Mouse (Mus musculus): ENCODE results near the gene Mlana. TPM values are rescaled to one million over a fixed set of nuclear protein-coding genes. Genes with fewer than 3 reads are reported as not detected.

The Mlana gene
- total and polyA plus RNA-seq, 2 experiments from 2014 or later = not detected

DNA sequence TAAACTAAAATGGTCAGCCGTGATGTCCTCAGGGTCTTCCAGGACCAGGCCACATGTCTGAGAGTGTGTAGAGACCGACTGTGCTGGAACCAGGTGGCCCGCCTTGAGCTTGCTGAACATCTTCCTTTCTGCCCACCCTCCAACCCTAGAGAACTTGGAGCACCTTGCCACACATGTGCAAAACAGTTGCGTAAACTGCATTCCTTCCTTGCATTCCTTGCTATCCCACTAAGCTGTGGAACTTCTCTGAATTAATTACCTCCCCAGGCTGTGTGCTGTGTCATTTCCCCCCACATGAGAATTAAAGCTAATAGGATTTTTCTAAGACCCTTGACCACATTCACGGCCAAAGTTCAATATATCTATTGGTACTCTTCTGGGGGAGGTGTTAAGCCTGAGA, 41.0 kb upstream of the Mlana start:
- DNase-seq (ENCODE audit: low spot score) = no peak
- H3K9me3 ChIP-seq (ENCODE audit: low read length) = no peaks in the 10 kb centered on the region
- H3K4me1 ChIP-seq (ENCODE audit: insufficient read depth, low read length) = no peaks in the 10 kb centered on the region
- H3K36me3 ChIP-seq (ENCODE audit: insufficient read depth, low read length) = no peaks in the 10 kb centered on the region
- 76% methylated on average over 5 of the region's 5 CpGs for WGBS
- no peak overlapping the region for H3K9ac ChIP-seq (replicated peaks; ENCODE audit: low read length, poor library complexity, severe bottlenecking)
- H3K4me3 ChIP-seq (ENCODE audit: low read depth, low read length) = no peak overlapping the region
- H3K27ac ChIP-seq (ENCODE audit: low read depth, low read length) = no peak overlapping the region
- no peaks in the 10 kb centered on the region for H3K27me3 ChIP-seq (ENCODE audit: insufficient read depth, low read length)
- H3K4me2 ChIP-seq (ENCODE audit: low read depth, low read length, poor library complexity, severe bottlenecking) = no peak overlapping the region
- TF ChIP-seq CTCF (IDR thresholded peaks at IDR 0.05) = no peak
- ATAC-seq (ENCODE audit: low FRiP score) = no peak

DNA sequence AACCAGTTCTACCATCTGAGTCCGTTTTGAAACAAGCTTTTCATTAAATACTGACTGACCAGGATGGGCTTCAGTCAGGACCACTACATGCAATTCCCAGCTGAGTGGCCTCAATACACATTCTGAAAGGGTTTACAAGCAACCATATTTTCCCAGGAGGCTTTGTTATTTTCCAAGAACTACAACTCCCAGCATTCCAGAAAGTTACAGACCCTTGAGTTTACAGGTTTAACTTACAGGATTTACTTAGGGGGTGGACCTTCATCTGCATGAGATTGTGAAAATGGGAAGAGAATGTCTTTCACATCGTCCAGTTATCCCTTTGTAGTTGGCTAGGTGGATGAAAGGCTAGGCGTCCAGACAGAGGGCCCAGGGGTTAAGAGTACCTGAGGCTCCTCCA, 40.6 kb upstream of the Mlana start:
- Histone ChIP-seq H3K9ac (replicated peaks; ENCODE audit: low read length, poor library complexity, severe bottlenecking) (no peak overlapping the region), H3K36me3 (ENCODE audit: insufficient read depth, low read length) (no peaks in the 10 kb centered on the region), H3K9me3 (ENCODE audit: low read length) (no peaks in the 10 kb centered on the region), H3K27me3 (ENCODE audit: insufficient read depth, low read length) (no peaks in the 10 kb centered on the region), H3K4me2 (ENCODE audit: low read depth, low read length, poor library complexity, severe bottlenecking) (no peak overlapping the region), H3K27ac (ENCODE audit: low read depth, low read length) (no peak overlapping the region), H3K4me3 (ENCODE audit: low read depth, low read length) (no peak overlapping the region), H3K4me1 (ENCODE audit: insufficient read depth, low read length) (no peaks in the 10 kb centered on the region)
- 54% methylated on average over 3 of the region's 3 CpGs for WGBS
- no peak for DNase-seq (ENCODE audit: low spot score)
- TF ChIP-seq CTCF (IDR thresholded peaks at IDR 0.05) = no peak
- ATAC-seq (ENCODE audit: low FRiP score) = no peak

DNA sequence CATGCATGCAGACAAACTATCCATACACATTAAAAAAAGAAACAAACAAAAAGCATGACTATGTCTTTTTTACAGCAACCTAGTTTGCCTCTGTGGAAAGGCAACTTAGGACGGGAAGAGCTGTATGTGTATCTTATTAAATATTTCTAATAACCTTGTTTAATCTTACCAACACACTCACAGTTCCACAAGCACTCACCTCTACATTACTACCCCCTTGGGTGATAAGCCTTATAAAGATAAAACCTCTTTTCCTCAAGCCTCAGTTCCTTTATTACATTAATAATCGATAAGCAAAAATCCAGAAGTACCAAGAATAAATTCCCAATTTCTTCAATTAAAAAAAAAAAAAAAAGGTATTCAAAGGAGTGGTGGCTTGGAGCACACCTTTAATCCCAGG, 40.1 kb upstream of the Mlana start:
- 92% methylated on average over 2 of the region's 2 CpGs for WGBS
- H3K27ac ChIP-seq (ENCODE audit: low read depth, low read length) = no peak overlapping the region
- H3K9me3 ChIP-seq (ENCODE audit: low read length) = no peaks in the 10 kb centered on the region
- H3K36me3 ChIP-seq (ENCODE audit: insufficient read depth, low read length) = no peaks in the 10 kb centered on the region
- TF ChIP-seq CTCF (IDR thresholded peaks at IDR 0.05) = no peak
- DNase-seq (ENCODE audit: low spot score) = no peak
- ATAC-seq (ENCODE audit: low FRiP score) = no peak
- no peaks in the 10 kb centered on the region for H3K27me3 ChIP-seq (ENCODE audit: insufficient read depth, low read length)
- no peak overlapping the region for H3K4me2 ChIP-seq (ENCODE audit: low read depth, low read length, poor library complexity, severe bottlenecking)
- H3K9ac ChIP-seq (replicated peaks; ENCODE audit: low read length, poor library complexity, severe bottlenecking) = no peak overlapping the region
- H3K4me1 ChIP-seq (ENCODE audit: insufficient read depth, low read length) = no peaks in the 10 kb centered on the region
- H3K4me3 ChIP-seq (ENCODE audit: low read depth, low read length) = no peak overlapping the region

DNA sequence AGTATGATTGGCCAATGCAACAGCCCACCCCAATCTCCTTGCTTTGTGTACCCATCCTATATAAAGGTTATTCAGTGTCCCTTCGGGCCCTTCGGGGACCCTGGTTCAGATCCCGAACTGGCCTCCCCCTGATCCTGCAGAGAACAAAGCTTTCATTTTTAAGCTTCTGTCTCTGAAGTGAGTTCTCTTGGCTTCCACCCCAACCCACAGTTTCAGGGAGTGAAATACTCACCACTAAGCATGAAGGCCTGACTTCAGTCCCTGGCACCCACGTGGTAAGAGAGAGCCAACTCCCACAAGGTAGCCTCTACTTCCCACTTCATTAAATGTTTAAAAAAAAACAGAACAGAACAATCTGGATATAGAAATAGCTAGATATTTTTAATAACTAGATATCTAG, 38.8 kb upstream of the Mlana start:
- Histone ChIP-seq H3K27me3 (ENCODE audit: insufficient read depth, low read length) (no peaks in the 10 kb centered on the region), H3K36me3 (ENCODE audit: insufficient read depth, low read length) (no peaks in the 10 kb centered on the region), H3K9me3 (ENCODE audit: low read length) (no peaks in the 10 kb centered on the region), H3K4me2 (ENCODE audit: low read depth, low read length, poor library complexity, severe bottlenecking) (no peak overlapping the region), H3K9ac (replicated peaks; ENCODE audit: low read length, poor library complexity, severe bottlenecking) (no peak overlapping the region), H3K4me1 (ENCODE audit: insufficient read depth, low read length) (no peaks in the 10 kb centered on the region), H3K27ac (ENCODE audit: low read depth, low read length) (no peak overlapping the region), H3K4me3 (ENCODE audit: low read depth, low read length) (no peak overlapping the region)
- DNase-seq (ENCODE audit: low spot score) (no peak), ATAC-seq (ENCODE audit: low FRiP score) (no peak)
- 90% methylated on average over 4 of the region's 4 CpGs for WGBS
- no peak for TF ChIP-seq CTCF (IDR thresholded peaks at IDR 0.05)

DNA sequence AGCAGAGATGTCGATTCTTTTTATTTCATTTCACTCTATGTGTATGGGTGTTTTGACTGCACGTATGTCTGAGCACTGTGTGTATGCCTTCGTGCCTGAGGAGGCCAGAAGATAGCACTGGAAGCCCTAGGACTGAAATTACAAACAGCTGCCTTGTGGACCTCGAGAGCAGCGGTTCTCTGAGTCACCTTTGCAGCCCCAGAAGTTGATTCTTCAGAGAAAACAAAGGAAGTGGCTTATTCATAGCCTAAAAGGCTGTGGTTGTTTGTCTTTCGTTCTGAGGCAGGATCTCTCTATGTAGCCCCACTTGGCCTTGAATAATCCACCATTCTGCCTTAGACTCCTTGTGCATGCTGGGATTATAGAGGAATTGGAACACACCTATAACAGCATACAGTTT, 37.9 kb upstream of the Mlana start:
- Histone ChIP-seq H3K27me3 (ENCODE audit: insufficient read depth, low read length) (no peaks in the 10 kb centered on the region), H3K36me3 (ENCODE audit: insufficient read depth, low read length) (no peaks in the 10 kb centered on the region), H3K4me2 (ENCODE audit: low read depth, low read length, poor library complexity, severe bottlenecking) (no peak overlapping the region), H3K9ac (replicated peaks; ENCODE audit: low read length, poor library complexity, severe bottlenecking) (no peak overlapping the region), H3K4me1 (ENCODE audit: insufficient read depth, low read length) (no peaks in the 10 kb centered on the region), H3K9me3 (ENCODE audit: low read length) (no peaks in the 10 kb centered on the region), H3K4me3 (ENCODE audit: low read depth, low read length) (no peak overlapping the region), H3K27ac (ENCODE audit: low read depth, low read length) (no peak overlapping the region)
- TF ChIP-seq CTCF (IDR thresholded peaks at IDR 0.05) = no peak
- ATAC-seq (ENCODE audit: low FRiP score) = no peak
- no peak for DNase-seq (ENCODE audit: low spot score)
- WGBS = 74% methylated on average over 6 of the region's 6 CpGs

DNA sequence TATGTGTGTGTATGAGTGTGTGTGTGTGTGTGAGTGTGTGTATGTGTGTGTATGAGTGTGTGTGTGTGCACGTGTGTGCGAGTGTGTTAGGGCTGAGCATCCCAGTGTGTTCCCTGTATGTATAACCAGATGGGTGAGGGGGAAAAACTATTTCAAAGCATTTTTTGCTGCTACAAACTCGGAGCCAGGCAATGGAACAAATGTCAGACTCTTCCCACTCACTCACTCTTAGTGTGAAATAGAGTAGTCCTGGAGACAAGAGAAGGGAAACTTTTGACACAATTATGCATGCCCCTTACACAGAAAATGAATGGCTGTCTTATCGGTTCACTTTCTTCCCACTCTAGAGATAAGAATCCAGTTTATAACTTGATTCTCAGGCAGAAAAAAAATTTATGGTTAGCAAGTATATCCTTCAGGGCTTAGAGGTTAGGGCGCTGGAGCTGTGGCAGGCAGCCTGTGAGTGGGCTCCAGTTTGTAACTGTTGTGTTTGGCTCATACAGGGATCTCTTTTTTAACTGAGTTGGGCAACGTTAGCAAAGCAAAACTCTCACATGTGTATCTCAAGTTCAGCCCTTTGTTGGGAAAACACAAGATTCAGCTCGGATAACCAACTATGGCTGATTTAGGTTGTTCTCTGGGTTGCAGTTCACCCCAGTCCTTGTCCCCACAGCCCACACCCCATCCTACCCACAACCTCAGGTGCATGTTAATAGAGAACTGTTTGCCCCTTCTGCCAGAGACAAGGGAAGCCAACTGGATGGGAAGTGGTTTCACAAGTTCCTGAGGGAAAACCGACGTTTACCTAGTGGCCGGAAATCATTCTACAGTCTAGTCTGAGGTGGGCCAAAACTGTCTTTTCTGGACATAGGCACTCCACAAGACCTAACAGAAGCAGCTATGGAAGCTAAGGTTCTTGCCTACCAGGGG, 36.5 kb upstream of the Mlana start:
- no peak overlapping the region for H3K27ac ChIP-seq (ENCODE audit: low read depth, low read length)
- no peak overlapping the region for H3K4me3 ChIP-seq (ENCODE audit: low read depth, low read length)
- no peaks in the 10 kb centered on the region for H3K27me3 ChIP-seq (ENCODE audit: insufficient read depth, low read length)
- no peak overlapping the region for H3K4me2 ChIP-seq (ENCODE audit: low read depth, low read length, poor library complexity, severe bottlenecking)
- H3K4me1 ChIP-seq (ENCODE audit: insufficient read depth, low read length) = no peaks in the 10 kb centered on the region
- H3K36me3 ChIP-seq (ENCODE audit: insufficient read depth, low read length) = no peaks in the 10 kb centered on the region
- H3K9ac ChIP-seq (replicated peaks; ENCODE audit: low read length, poor library complexity, severe bottlenecking) = no peak overlapping the region
- no peaks in the 10 kb centered on the region for H3K9me3 ChIP-seq (ENCODE audit: low read length)
- TF ChIP-seq CTCF (IDR thresholded peaks at IDR 0.05) = no peak
- ATAC-seq (ENCODE audit: low FRiP score) = no peak
- WGBS = 83% methylated on average over 10 of the region's 10 CpGs
- no peak for DNase-seq (ENCODE audit: low spot score)

Data from midbrain, postnatal 0 days (tissue).